Mouse (Mus musculus) limb, embryonic 11.5 days (tissue): ENCODE data around the gene Cngb1. TPM values are rescaled to one million over a fixed set of nuclear protein-coding genes. Genes with fewer than 3 reads are reported as not detected.

ENCODE experiments used
- ATAC-seq: fragments of 200-750 bp; cut with Nextera tagmentation; 2 replicates; pipeline ENCODE4 v1.8.0; 2017; ENCODE audit warnings: low read depth; ENCODE audit not compliant: insufficient number of reproducible peaks, low FRiP score, low TSS enrichment
- DNase-seq: peaks from one replicate; pipeline ENCODE4 v3.0.0-alpha.2; 2015; ENCODE audit warnings: low spot score
- H3K27ac ChIP-seq: fragments of 300-500 bp; sonication (generic); replicated peaks from 2 replicates; pipeline ENCODE4 v1.5.1; 2014; ENCODE audit warnings: low read depth, mild to moderate bottlenecking, low read length
- H3K27me3 ChIP-seq: fragments of 300-500 bp; sonication (generic); 2 replicates; pipeline ENCODE4 v1.6.1; 2014; ENCODE audit warnings: mild to moderate bottlenecking, low read length, mixed read lengths; ENCODE audit not compliant: control insufficient read depth, insufficient read depth
- H3K36me3 ChIP-seq: fragments of 300-500 bp; sonication (generic); 2 replicates; pipeline ENCODE4 v1.6.1; 2014; ENCODE audit warnings: mild to moderate bottlenecking, low read length, moderate library complexity, mixed read lengths; ENCODE audit not compliant: control insufficient read depth, insufficient read depth
- H3K4me1 ChIP-seq: fragments of 300-500 bp; sonication (generic); 2 replicates; pipeline ENCODE4 v1.6.1; 2014; ENCODE audit warnings: low read length, mixed read lengths; ENCODE audit not compliant: control insufficient read depth, insufficient read depth
- H3K4me2 ChIP-seq: fragments of 300-500 bp; sonication (generic); 2 replicates; pipeline ENCODE4 v1.6.1; 2014; ENCODE audit warnings: low read depth, mild to moderate bottlenecking, moderate library complexity; ENCODE audit not compliant: severe bottlenecking
- H3K4me3 ChIP-seq: fragments of 300-500 bp; sonication (generic); 2 replicates; pipeline ENCODE4 v1.5.1; 2014; ENCODE audit warnings: low read depth, low read length
- H3K9ac ChIP-seq: fragments of 300-500 bp; sonication (generic); 2 replicates; pipeline ENCODE4 v1.6.1; 2014; ENCODE audit warnings: mild to moderate bottlenecking, low read length
- H3K9me3 ChIP-seq: fragments of 300-500 bp; sonication (generic); 2 replicates; pipeline ENCODE4 v1.6.1; 2016; ENCODE audit warnings: low read length; ENCODE audit not compliant: control insufficient read depth
- WGBS: fragments of 180-500 bp; shearing (Covaris S2); extraction: QIAGEN DNeasy Blood & Tissue Kit; methylation state at CpG from one replicate; pipeline ENCODE4 v1.1.7; 2014; 5-methylcytosine and 5-hydroxymethylcytosine counted together
- polyA plus RNA-seq: library from polyadenylated mRNA; unstranded; fragments of >200 nt; fragmentation: Nextera tagmentation; extraction: Ambion mirVana; gene quantifications from 2 replicates; pipeline ENCODE4 v1.2.1, GENCODE M21; 2014

Cngb1 gene
- polyA plus RNA-seq, 1 experiment from 2014 or later: not detected

DNA sequence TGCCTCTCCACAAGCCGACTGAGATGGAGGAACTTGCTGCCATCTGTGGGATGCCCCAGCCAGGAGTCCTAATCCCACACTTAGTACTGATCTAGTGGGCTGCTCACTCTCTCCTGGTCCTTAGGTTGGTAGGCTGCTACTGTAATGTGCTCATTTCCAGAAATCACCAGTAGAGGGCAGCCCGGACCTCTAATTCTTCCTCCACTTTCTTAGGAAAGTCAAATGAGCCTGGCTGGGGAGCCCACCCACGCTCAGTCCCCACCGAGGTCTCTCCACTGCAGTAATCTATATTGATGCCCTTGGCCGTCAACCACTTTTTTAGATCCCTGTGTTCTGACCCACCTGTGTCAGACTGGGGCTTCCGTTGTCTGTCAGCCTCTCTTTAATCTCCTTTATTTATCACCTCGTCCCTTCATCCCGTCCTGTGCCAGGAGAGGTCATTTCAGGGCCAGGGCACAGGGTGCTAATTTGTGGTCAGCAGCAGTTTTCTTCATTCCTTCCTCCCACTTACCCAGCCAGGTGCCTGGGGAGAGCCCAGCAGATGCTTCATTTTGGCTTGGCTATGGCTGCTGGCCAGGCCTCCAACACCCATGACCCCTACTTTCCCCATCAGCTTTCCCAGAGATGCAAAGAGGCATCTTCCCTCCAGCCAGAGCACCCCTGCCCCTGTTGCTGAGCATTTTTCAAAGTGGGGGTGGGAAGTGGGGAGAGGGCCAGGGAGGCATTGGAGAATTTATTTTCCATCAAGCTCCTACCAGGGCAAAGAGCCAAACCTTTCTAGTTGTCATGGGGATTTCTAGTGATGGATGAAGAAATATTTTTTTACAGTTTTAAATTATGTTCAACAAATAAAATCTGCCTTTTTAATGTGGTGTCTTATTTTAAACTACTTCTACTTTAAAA, 40.5 kb upstream of the Cngb1 start:
- Histone ChIP-seq H3K4me3 (no peak overlapping the region), H3K27ac (no peak overlapping the region), H3K36me3 (no peaks in the 10 kb centered on the region), H3K9me3 (no peaks in the 10 kb centered on the region), H3K4me1 (no peaks in the 10 kb centered on the region), H3K9ac (no peak overlapping the region), H3K27me3 (peaks cover 3% of the 10 kb centered on the region), H3K4me2 (no peak overlapping the region)
- DNase-seq: peak; percentile 88
- 0 out of 2 replicates have a peak, but pooled peaks have one; percentile 22 for ATAC-seq
- WGBS: 12% methylated on average over 8 of the region's 8 CpGs

GRCm38 (mm10) chr8:95344668-95345067, 38.3 kb upstream of the Cngb1 start:
- Histone ChIP-seq H3K4me3 (no peak overlapping the region), H3K9ac (no peak overlapping the region), H3K4me2 (no peak overlapping the region), H3K27ac (no peak overlapping the region), H3K27me3 (no peaks in the 10 kb centered on the region), H3K9me3 (no peaks in the 10 kb centered on the region), H3K4me1 (no peaks in the 10 kb centered on the region), H3K36me3 (no peaks in the 10 kb centered on the region)
- no peak for ATAC-seq
- WGBS: 81% methylated on average over 6 of the region's 6 CpGs
- DNase-seq: no peak

DNA sequence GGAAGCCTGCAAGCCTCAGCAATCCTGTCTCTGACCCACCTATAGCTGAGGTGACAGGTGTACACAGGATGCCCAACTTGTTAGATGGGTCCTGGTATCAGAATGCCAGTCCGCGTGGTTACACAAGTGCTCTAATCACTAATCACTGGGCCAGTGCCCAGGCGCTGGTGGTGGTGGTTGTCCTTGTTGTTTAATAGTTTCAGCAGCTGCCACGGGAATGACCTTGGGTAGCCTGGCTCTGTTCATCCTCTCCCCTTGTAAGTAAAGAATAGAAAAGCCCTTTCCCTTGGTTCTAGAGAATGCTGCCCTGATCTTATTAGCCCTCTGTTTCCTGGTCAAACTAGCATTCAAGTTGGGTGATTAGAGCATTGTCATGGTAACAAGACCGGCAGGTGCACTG, 35.3 kb upstream of the Cngb1 start:
- H3K4me1 ChIP-seq: no peaks in the 10 kb centered on the region
- H3K4me3 ChIP-seq: no peak overlapping the region
- no peak overlapping the region for H3K27ac ChIP-seq
- no peaks in the 10 kb centered on the region for H3K9me3 ChIP-seq
- 72% methylated on average over 5 of the region's 5 CpGs for WGBS
- H3K36me3 ChIP-seq: 0 out of 2 replicates have a peak, but pooled peaks cover 2% of the 10 kb centered on the region
- H3K4me2 ChIP-seq: no peak overlapping the region
- ATAC-seq: no peak
- no peak overlapping the region for H3K9ac ChIP-seq
- no peaks in the 10 kb centered on the region for H3K27me3 ChIP-seq
- no peak for DNase-seq

DNA sequence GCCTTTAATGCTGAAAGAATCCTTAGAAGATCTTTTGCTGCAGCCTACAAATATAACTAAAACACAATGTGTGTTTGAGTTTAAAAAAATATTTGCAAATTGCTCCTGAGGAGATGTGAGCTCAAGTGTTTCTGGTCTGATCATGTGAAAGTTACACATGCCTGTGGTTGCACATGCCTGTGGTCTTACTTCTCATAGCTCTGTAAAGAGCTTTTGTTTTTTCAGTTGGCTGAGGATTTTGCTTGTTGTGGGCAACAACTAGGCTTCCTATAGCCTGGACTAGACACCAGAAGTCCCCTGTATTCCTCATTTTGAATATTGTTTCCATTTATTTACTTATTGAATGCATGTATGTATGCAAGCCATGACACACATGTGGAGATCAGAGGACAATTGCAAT, 30.0 kb upstream of the Cngb1 start:
- Histone ChIP-seq H3K4me3 (no peak overlapping the region), H3K4me1 (no peaks in the 10 kb centered on the region), H3K27ac (no peak overlapping the region), H3K36me3 (peaks cover 2% of the 10 kb centered on the region; the same call in 1 of the 2 replicates), H3K4me2 (no peak overlapping the region), H3K27me3 (no peaks in the 10 kb centered on the region), H3K9me3 (no peaks in the 10 kb centered on the region), H3K9ac (no peak overlapping the region)
- no peak for ATAC-seq
- DNase-seq: no peak

GRCm38 (mm10) chr8:95335706-95336105, 29.3 kb upstream of the Cngb1 start:
- H3K9me3 ChIP-seq: no peaks in the 10 kb centered on the region
- H3K27me3 ChIP-seq: no peaks in the 10 kb centered on the region
- WGBS: 85% methylated on average over 1 of the region's 1 CpGs
- peaks cover 2% of the 10 kb centered on the region; the same call in 1 of the 2 replicates for H3K36me3 ChIP-seq
- DNase-seq (no peak), ATAC-seq (no peak)
- H3K27ac ChIP-seq: no peak overlapping the region
- H3K9ac ChIP-seq: no peak overlapping the region
- H3K4me2 ChIP-seq: no peak overlapping the region
- H3K4me1 ChIP-seq: peaks cover 3% of the 10 kb centered on the region; the same call in 1 of the 2 replicates
- no peak overlapping the region for H3K4me3 ChIP-seq

- Histone ChIP-seq H3K4me3 (peak overlapping the region; percentile 86), H3K4me2 (peak overlapping the region; percentile 79; the same call in 1 of the 2 replicates), H3K27me3 (no peaks in the 10 kb centered on the region), H3K27ac (peak overlapping the region; percentile 90), H3K9me3 (no peaks in the 10 kb centered on the region), H3K36me3 (peaks cover 20% of the 10 kb centered on the region), H3K9ac (peak overlapping the region; percentile 8; the same call in 1 of the 2 replicates), H3K4me1 (peaks cover 9% of the 10 kb centered on the region)
- 32% methylated on average over 21 of the region's 21 CpGs for WGBS
- no peak for DNase-seq
- ATAC-seq: peak; percentile 29; the same call in 1 of the 2 replicates
Measured at GRCm38 (mm10) chr8:95332437-95333199, 26.2 kb upstream of the Cngb1 start.

DNA sequence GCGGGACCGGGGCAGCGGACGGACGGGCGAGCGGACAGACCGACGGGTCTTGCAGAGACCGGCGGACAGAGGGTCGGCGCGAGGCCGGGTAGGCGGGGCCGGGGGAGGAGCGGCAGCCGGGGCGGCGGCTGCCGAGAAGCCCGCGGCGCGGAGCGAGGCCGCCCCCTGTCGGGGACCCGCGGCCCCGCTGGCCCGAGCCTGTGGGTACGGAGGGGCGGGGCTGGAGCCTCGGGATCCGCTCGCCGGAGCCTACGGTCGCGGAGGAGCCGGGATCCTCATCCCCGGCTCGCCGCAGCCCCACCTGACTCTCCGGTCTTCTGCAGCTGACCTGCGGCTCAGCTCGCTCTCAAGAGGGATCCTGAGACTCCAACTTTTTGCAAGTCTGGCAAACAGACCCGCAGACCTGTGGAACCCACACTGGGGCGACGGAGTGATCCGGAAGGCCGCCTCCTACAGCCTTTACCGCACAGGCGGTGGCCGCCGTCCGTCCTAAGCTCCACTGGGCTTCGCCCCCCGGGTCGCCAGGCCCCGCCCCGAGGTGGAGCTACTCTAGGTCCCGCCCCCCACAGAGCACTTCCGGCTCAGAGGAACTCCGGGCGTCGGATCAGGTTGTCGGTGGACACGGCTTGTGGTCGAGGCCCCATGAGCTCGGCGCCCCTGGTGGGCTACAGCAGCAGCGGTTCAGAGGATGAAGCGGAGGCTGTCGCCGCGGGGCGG, 25.5 kb upstream of the Cngb1 start, which contains the start of the genes Zfp319 and Usb1:
Gene Zfp319, minus strand, starts transcription at position 231 of the 717 bp plus-strand sequence.
Gene Usb1, plus strand, starts transcription at position 565 of the 717 bp plus-strand sequence.
- WGBS: under 1% methylated on average over 67 of the region's 80 CpGs
- H3K4me3 ChIP-seq: peak within 1 kb of the TSS; percentile 86
- peaks cover 9% of the 10 kb centered on the region for H3K4me1 ChIP-seq
- peaks cover 22% of the 10 kb centered on the region for H3K36me3 ChIP-seq
- H3K27me3 ChIP-seq: no peaks in the 10 kb centered on the region
- peak within 1 kb of the TSS; percentile 90 for H3K27ac ChIP-seq
- no peaks in the 10 kb centered on the region for H3K9me3 ChIP-seq
- peak within 1 kb of the TSS; percentile 79 for H3K4me2 ChIP-seq
- DNase-seq (peak; percentile 97), ATAC-seq (peak; percentile 94)
- H3K9ac ChIP-seq: peak within 1 kb of the TSS; percentile 89
